Mouse (Mus musculus): ENCODE data around the gene Gm26897. TPM values are rescaled to one million over a fixed set of nuclear protein-coding genes. Genes with fewer than 3 reads are reported as not detected.

Gm26897 gene
- polyA plus RNA-seq, 1 experiment from 2014 or later: not detected

GRCm38 (mm10) chr5:111709195-111709901, 24.4 kb upstream of the Gm26897 start:
- peaks cover 4% of the 10 kb centered on the region; the same call in 1 of the 2 replicates for H3K9me3 ChIP-seq (ENCODE audit: control insufficient read depth, low read length)
- no peak for ATAC-seq (ENCODE audit: insufficient number of reproducible peaks, low FRiP score, low TSS enrichment, low read depth)

GRCm38 (mm10) chr5:111719018-111719417, 14.7 kb upstream of the Gm26897 start:
- no peak overlapping the region for H3K9ac ChIP-seq (ENCODE audit: low read length)
- no peak overlapping the region for H3K27ac ChIP-seq (replicated peaks; ENCODE audit: low read depth, low read length)
- DNase-seq (ENCODE audit: low spot score): no peak
- no peak overlapping the region for H3K4me2 ChIP-seq (ENCODE audit: low read depth, severe bottlenecking)
- no peak overlapping the region for H3K4me3 ChIP-seq (ENCODE audit: low read depth, low read length)
- no peaks in the 10 kb centered on the region for H3K4me1 ChIP-seq (ENCODE audit: control insufficient read depth, insufficient read depth, low read length)
- 56% methylated on average over 3 of the region's 3 CpGs for WGBS
- no peak for ATAC-seq (ENCODE audit: insufficient number of reproducible peaks, low FRiP score, low TSS enrichment, low read depth)
- no peaks in the 10 kb centered on the region for H3K36me3 ChIP-seq (ENCODE audit: control insufficient read depth, insufficient read depth, low read length)
- no peaks in the 10 kb centered on the region for H3K9me3 ChIP-seq (ENCODE audit: control insufficient read depth, low read length)
- peaks cover 7% of the 10 kb centered on the region; the same call in 1 of the 2 replicates for H3K27me3 ChIP-seq (ENCODE audit: control insufficient read depth, insufficient read depth, low read length)

More at GRCm38 (mm10) chr5:111709195-111709901, 24.4 kb upstream of the Gm26897 start:
- no peaks in the 10 kb centered on the region for H3K27me3 ChIP-seq (ENCODE audit: control insufficient read depth, insufficient read depth, low read length)
- H3K4me2 ChIP-seq (ENCODE audit: low read depth, severe bottlenecking): no peak overlapping the region
- H3K36me3 ChIP-seq (ENCODE audit: control insufficient read depth, insufficient read depth, low read length): no peaks in the 10 kb centered on the region
- no peak overlapping the region for H3K27ac ChIP-seq (replicated peaks; ENCODE audit: low read depth, low read length)
- WGBS: 42% methylated on average over 8 of the region's 8 CpGs
- DNase-seq (ENCODE audit: low spot score): no peak
- H3K4me1 ChIP-seq (ENCODE audit: control insufficient read depth, insufficient read depth, low read length): no peaks in the 10 kb centered on the region
- H3K9ac ChIP-seq (ENCODE audit: low read length): no peak overlapping the region
- no peak overlapping the region for H3K4me3 ChIP-seq (ENCODE audit: low read depth, low read length)

- Histone ChIP-seq H3K27ac (replicated peaks; ENCODE audit: low read depth, low read length) (no peak overlapping the region), H3K4me2 (ENCODE audit: low read depth, severe bottlenecking) (no peak overlapping the region), H3K4me3 (ENCODE audit: low read depth, low read length) (no peak overlapping the region), H3K4me1 (ENCODE audit: control insufficient read depth, insufficient read depth, low read length) (peaks cover 5% of the 10 kb centered on the region), H3K36me3 (ENCODE audit: control insufficient read depth, insufficient read depth, low read length) (no peaks in the 10 kb centered on the region), H3K9me3 (ENCODE audit: control insufficient read depth, low read length) (no peaks in the 10 kb centered on the region), H3K9ac (ENCODE audit: low read length) (no peak overlapping the region), H3K27me3 (ENCODE audit: control insufficient read depth, insufficient read depth, low read length) (peaks cover 9% of the 10 kb centered on the region; the same call in 1 of the 2 replicates)
- 50% methylated on average over 9 of the region's 9 CpGs for WGBS
- ATAC-seq (ENCODE audit: insufficient number of reproducible peaks, low FRiP score, low TSS enrichment, low read depth) (no peak), DNase-seq (ENCODE audit: low spot score) (no peak)
Observed at GRCm38 (mm10) chr5:111720726-111721125, 13.0 kb upstream of the Gm26897 start.

GRCm38 (mm10) chr5:111724713-111725112, 9.0 kb upstream of the Gm26897 start:
- Histone ChIP-seq H3K4me1 (ENCODE audit: control insufficient read depth, insufficient read depth, low read length) (peaks cover 5% of the 10 kb centered on the region), H3K4me3 (ENCODE audit: low read depth, low read length) (no peak overlapping the region), H3K4me2 (ENCODE audit: low read depth, severe bottlenecking) (no peak overlapping the region), H3K9ac (ENCODE audit: low read length) (no peak overlapping the region), H3K9me3 (ENCODE audit: control insufficient read depth, low read length) (0 out of 2 replicates have a peak, but pooled peaks cover 2% of the 10 kb centered on the region), H3K27me3 (ENCODE audit: control insufficient read depth, insufficient read depth, low read length) (peaks cover 9% of the 10 kb centered on the region; the same call in 1 of the 2 replicates), H3K27ac (replicated peaks; ENCODE audit: low read depth, low read length) (no peak overlapping the region), H3K36me3 (ENCODE audit: control insufficient read depth, insufficient read depth, low read length) (no peaks in the 10 kb centered on the region)
- ATAC-seq (ENCODE audit: insufficient number of reproducible peaks, low FRiP score, low TSS enrichment, low read depth) (no peak), DNase-seq (ENCODE audit: low spot score) (no peak)
- 77% methylated on average over 10 of the region's 10 CpGs for whole genome bisulfite sequencing

GRCm38 (mm10) chr5:111725195-111725920, 8.4 kb upstream of the Gm26897 start:
- DNase-seq (ENCODE audit: low spot score) (no peak), ATAC-seq (ENCODE audit: insufficient number of reproducible peaks, low FRiP score, low TSS enrichment, low read depth) (0 out of 2 replicates have a peak, but pooled peaks have one; percentile 21)
- peaks cover 5% of the 10 kb centered on the region for H3K4me1 ChIP-seq (ENCODE audit: control insufficient read depth, insufficient read depth, low read length)
- H3K36me3 ChIP-seq (ENCODE audit: control insufficient read depth, insufficient read depth, low read length): no peaks in the 10 kb centered on the region
- no peak overlapping the region for H3K9ac ChIP-seq (ENCODE audit: low read length)
- no peak overlapping the region for H3K4me3 ChIP-seq (ENCODE audit: low read depth, low read length)
- 0 out of 2 replicates have a peak, but pooled peaks cover 2% of the 10 kb centered on the region for H3K9me3 ChIP-seq (ENCODE audit: control insufficient read depth, low read length)
- no peak overlapping the region for H3K4me2 ChIP-seq (ENCODE audit: low read depth, severe bottlenecking)
- peaks cover 6% of the 10 kb centered on the region; the same call in 1 of the 2 replicates for H3K27me3 ChIP-seq (ENCODE audit: control insufficient read depth, insufficient read depth, low read length)
- whole genome bisulfite sequencing: 40% methylated on average over 22 of the region's 22 CpGs
- no peak overlapping the region for H3K27ac ChIP-seq (replicated peaks; ENCODE audit: low read depth, low read length)

GRCm38 (mm10) chr5:111728411-111728810, 5.3 kb upstream of the Gm26897 start:
- H3K4me3 ChIP-seq (ENCODE audit: low read depth, low read length): no peak overlapping the region
- H3K27me3 ChIP-seq (ENCODE audit: control insufficient read depth, insufficient read depth, low read length): 0 out of 2 replicates have a peak, but pooled peaks cover 8% of the 10 kb centered on the region
- H3K27ac ChIP-seq (replicated peaks; ENCODE audit: low read depth, low read length): no peak overlapping the region
- ATAC-seq (ENCODE audit: insufficient number of reproducible peaks, low FRiP score, low TSS enrichment, low read depth) (no peak), DNase-seq (ENCODE audit: low spot score) (no peak)
- peaks cover 5% of the 10 kb centered on the region for H3K4me1 ChIP-seq (ENCODE audit: control insufficient read depth, insufficient read depth, low read length)
- no peak overlapping the region for H3K4me2 ChIP-seq (ENCODE audit: low read depth, severe bottlenecking)
- no peak overlapping the region for H3K9ac ChIP-seq (ENCODE audit: low read length)
- H3K9me3 ChIP-seq (ENCODE audit: control insufficient read depth, low read length): 0 out of 2 replicates have a peak, but pooled peaks cover 2% of the 10 kb centered on the region
- H3K36me3 ChIP-seq (ENCODE audit: control insufficient read depth, insufficient read depth, low read length): no peaks in the 10 kb centered on the region
- 77% methylated on average over 4 of the region's 4 CpGs for WGBS

- 12% methylated on average over 16 of the region's 16 CpGs for WGBS
- Histone ChIP-seq H3K27ac (replicated peaks; ENCODE audit: low read depth, low read length) (no peak overlapping the region), H3K9me3 (ENCODE audit: control insufficient read depth, low read length) (0 out of 2 replicates have a peak, but pooled peaks cover 2% of the 10 kb centered on the region), H3K4me1 (ENCODE audit: control insufficient read depth, insufficient read depth, low read length) (no peaks in the 10 kb centered on the region; the same call in 1 of the 2 replicates), H3K36me3 (ENCODE audit: control insufficient read depth, insufficient read depth, low read length) (no peaks in the 10 kb centered on the region), H3K27me3 (ENCODE audit: control insufficient read depth, insufficient read depth, low read length) (0 out of 2 replicates have a peak, but pooled peaks cover 4% of the 10 kb centered on the region), H3K4me3 (ENCODE audit: low read depth, low read length) (no peak overlapping the region), H3K9ac (ENCODE audit: low read length) (no peak overlapping the region), H3K4me2 (ENCODE audit: low read depth, severe bottlenecking) (no peak overlapping the region)
- DNase-seq (ENCODE audit: low spot score) (no peak), ATAC-seq (ENCODE audit: insufficient number of reproducible peaks, low FRiP score, low TSS enrichment, low read depth) (no peak)
Observed at GRCm38 (mm10) chr5:111730560-111731167, 3.1 kb upstream of the Gm26897 start.

- Histone ChIP-seq H3K9ac (ENCODE audit: low read length) (no peak overlapping the region), H3K36me3 (ENCODE audit: control insufficient read depth, insufficient read depth, low read length) (no peaks in the 10 kb centered on the region), H3K27me3 (ENCODE audit: control insufficient read depth, insufficient read depth, low read length) (0 out of 2 replicates have a peak, but pooled peaks cover 4% of the 10 kb centered on the region), H3K4me3 (ENCODE audit: low read depth, low read length) (no peak overlapping the region), H3K4me1 (ENCODE audit: control insufficient read depth, insufficient read depth, low read length) (no peaks in the 10 kb centered on the region), H3K9me3 (ENCODE audit: control insufficient read depth, low read length) (0 out of 2 replicates have a peak, but pooled peaks cover 2% of the 10 kb centered on the region), H3K4me2 (ENCODE audit: low read depth, severe bottlenecking) (no peak overlapping the region), H3K27ac (replicated peaks; ENCODE audit: low read depth, low read length) (no peak overlapping the region)
- DNase-seq (ENCODE audit: low spot score) (no peak), ATAC-seq (ENCODE audit: insufficient number of reproducible peaks, low FRiP score, low TSS enrichment, low read depth) (no peak)
- 80% methylated on average over 2 of the region's 2 CpGs for WGBS
Observed at GRCm38 (mm10) chr5:111732194-111732593, 1.5 kb upstream of the Gm26897 start.

Measured in limb, embryonic 11.5 days (tissue).